Mouse (Mus musculus): ENCODE data around the gene Cnnm3.

GRCm38 (mm10) chr1:36513718-36514117, 2.1 kb downstream of the Cnnm3 start:
- TF ChIP-seq POLR2A (IDR thresholded peaks at IDR 0.05; ENCODE audit: extremely low read depth, insufficient read depth, low read length), result no peak
- peak; percentile 58 for TF ChIP-seq CTCF (IDR thresholded peaks at IDR 0.05; ENCODE audit: low read depth, low read length)

Data from liver, adult 2 months (tissue).